Mouse (Mus musculus): ENCODE data around the gene Ttc39b. TPM values are rescaled to one million over a fixed set of nuclear protein-coding genes. Genes with fewer than 3 reads are reported as not detected.

Gene Ttc39b
- polyA plus RNA-seq, 1 experiment: 1.9 TPM

DNA sequence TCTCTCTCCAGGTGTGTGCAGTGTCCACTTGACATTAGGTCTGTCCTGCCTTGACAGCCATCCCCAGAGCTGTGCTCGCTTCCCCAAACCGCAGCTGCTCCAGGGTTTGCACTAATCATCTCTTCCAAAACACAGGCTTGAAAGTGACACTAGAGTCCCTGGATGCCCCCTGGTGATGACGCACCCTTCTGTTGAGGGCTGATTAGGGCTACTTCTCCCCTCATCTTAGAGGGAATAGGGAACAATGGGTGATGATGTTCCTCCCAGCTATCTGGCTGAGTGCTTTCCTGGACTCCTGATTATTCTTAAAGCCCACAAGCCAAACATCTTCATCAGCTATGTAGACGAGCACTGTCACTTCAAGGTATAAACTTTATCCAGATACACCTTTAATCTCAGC lies 64.4 kb downstream of the Ttc39b start:
- H3K36me3 ChIP-seq (ENCODE audit: control insufficient read depth, insufficient read depth, low read length): peaks cover 36% of the 10 kb centered on the region
- H3K27me3 ChIP-seq (ENCODE audit: control insufficient read depth, insufficient read depth, low read length): no peaks in the 10 kb centered on the region
- no peak for TF ChIP-seq POLR2A (IDR thresholded peaks at IDR 0.05; ENCODE audit: low read depth, low read length)
- no peak for TF ChIP-seq CTCF (IDR thresholded peaks at IDR 0.05; ENCODE audit: extremely low read depth, insufficient read length, insufficient replicate concordance, low read depth, low read length)
- H3K27ac ChIP-seq (ENCODE audit: insufficient read depth, low read depth, low read length): no peak overlapping the region
- no peaks in the 10 kb centered on the region for H3K4me1 ChIP-seq (ENCODE audit: control insufficient read depth, insufficient read depth, insufficient read length, low read length)
- no peak overlapping the region for H3K4me3 ChIP-seq (ENCODE audit: low read depth, low read length)
- 92% methylated on average over 4 of the region's 4 CpGs for WGBS

DNA sequence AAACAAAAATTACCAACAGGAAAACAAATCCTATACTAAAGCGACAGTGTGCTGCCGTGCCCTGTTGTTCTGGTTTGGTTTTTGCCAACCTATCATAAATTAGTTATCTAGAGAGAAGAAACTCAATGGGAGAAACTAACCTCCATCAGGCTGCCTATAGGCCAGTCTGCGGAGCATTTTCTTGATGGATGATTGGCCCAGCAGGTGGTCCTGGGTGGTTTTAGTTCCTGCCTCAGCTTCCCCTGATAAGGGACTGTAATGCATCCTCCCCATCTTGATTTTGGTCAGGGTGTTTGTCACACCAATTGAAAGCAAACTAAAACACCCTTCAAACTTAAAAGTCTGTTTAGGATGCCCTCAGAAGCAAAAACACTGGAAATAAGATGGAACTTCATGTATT lies 65.8 kb downstream of the Ttc39b start:
- 98% methylated on average over 3 of the region's 3 CpGs for WGBS
- peaks cover 35% of the 10 kb centered on the region for H3K36me3 ChIP-seq (ENCODE audit: control insufficient read depth, insufficient read depth, low read length)
- H3K27ac ChIP-seq (ENCODE audit: insufficient read depth, low read depth, low read length): no peak overlapping the region
- H3K27me3 ChIP-seq (ENCODE audit: control insufficient read depth, insufficient read depth, low read length): no peaks in the 10 kb centered on the region
- H3K4me1 ChIP-seq (ENCODE audit: control insufficient read depth, insufficient read depth, insufficient read length, low read length): no peaks in the 10 kb centered on the region
- H3K4me3 ChIP-seq (ENCODE audit: low read depth, low read length): no peak overlapping the region
- TF ChIP-seq CTCF (IDR thresholded peaks at IDR 0.05; ENCODE audit: extremely low read depth, insufficient read length, insufficient replicate concordance, low read depth, low read length) (no peak), POLR2A (IDR thresholded peaks at IDR 0.05; ENCODE audit: low read depth, low read length) (no peak)

DNA sequence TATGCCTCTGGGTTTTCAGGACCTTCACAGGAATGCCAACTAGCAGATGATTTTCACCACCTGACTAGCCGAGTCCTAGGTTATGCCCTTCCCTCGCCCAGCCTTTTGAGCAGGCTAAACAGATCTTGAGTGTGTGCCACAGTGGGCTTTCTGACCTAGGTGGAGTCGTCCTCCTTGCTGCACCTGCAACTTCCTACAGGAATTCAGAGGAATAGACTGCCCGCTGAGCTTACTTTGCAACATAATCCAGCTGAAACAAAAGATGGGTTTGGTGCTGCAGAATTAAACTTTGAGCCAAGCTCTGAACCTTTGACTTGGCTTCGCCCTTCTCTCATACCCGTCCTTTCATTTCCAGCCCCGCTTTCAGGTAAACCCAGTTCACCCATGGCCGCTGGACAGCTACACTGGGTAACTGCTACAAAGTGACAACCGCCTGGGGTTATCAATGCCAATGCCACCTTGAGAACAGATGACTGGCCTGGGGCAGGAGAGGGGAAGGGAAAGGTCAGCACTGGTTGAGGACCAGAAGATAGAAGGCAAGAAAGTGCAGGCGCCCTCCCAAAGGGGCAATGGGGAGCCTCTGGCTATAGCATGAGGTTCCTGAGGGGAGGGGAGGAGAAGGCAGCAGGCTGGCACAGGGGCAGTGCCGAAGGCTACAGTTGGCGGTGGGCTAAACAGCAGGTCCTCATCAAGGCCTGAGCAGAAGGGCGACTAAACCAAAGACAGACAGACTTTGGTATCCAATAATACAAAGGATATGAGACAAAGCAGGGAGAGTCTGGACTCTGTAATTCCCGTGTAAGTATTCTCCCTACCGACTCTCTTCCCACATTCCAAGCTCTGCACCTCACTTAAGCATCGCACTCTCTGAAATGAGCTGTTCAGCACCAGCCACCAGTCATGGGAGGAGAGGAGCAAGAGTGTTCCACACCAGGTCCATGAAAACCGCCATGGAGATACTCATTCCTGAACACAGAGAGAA lies 66.5 kb downstream of the Ttc39b start:
- no peak for TF ChIP-seq POLR2A (IDR thresholded peaks at IDR 0.05; ENCODE audit: low read depth, low read length)
- no peak for TF ChIP-seq CTCF (IDR thresholded peaks at IDR 0.05; ENCODE audit: extremely low read depth, insufficient read length, insufficient replicate concordance, low read depth, low read length)
- 85% methylated on average over 17 of the region's 17 CpGs for WGBS
- H3K27ac ChIP-seq (ENCODE audit: insufficient read depth, low read depth, low read length): no peak overlapping the region

GRCm38 (mm10) chr4:83256779-83257178 lies 67.3 kb downstream of the Ttc39b start:
- no peak overlapping the region for H3K4me3 ChIP-seq (ENCODE audit: low read depth, low read length)
- H3K27me3 ChIP-seq (ENCODE audit: control insufficient read depth, insufficient read depth, low read length): no peaks in the 10 kb centered on the region
- no peak overlapping the region for H3K27ac ChIP-seq (ENCODE audit: insufficient read depth, low read depth, low read length)
- 56% methylated on average over 11 of the region's 11 CpGs for WGBS
- TF ChIP-seq POLR2A (IDR thresholded peaks at IDR 0.05; ENCODE audit: low read depth, low read length): no peak
- no peak for TF ChIP-seq CTCF (IDR thresholded peaks at IDR 0.05; ENCODE audit: extremely low read depth, insufficient read length, insufficient replicate concordance, low read depth, low read length)
- H3K36me3 ChIP-seq (ENCODE audit: control insufficient read depth, insufficient read depth, low read length): peaks cover 32% of the 10 kb centered on the region
- H3K4me1 ChIP-seq (ENCODE audit: control insufficient read depth, insufficient read depth, insufficient read length, low read length): no peaks in the 10 kb centered on the region

More for the DNA sequence above, 66.5 kb downstream of the Ttc39b start:
- no peaks in the 10 kb centered on the region for H3K4me1 ChIP-seq (ENCODE audit: control insufficient read depth, insufficient read depth, insufficient read length, low read length)
- no peak overlapping the region for H3K4me3 ChIP-seq (ENCODE audit: low read depth, low read length)
- peaks cover 31% of the 10 kb centered on the region for H3K36me3 ChIP-seq (ENCODE audit: control insufficient read depth, insufficient read depth, low read length)
- H3K27me3 ChIP-seq (ENCODE audit: control insufficient read depth, insufficient read depth, low read length): no peaks in the 10 kb centered on the region

- Histone ChIP-seq H3K4me3 (ENCODE audit: low read depth, low read length) (no peak overlapping the region), H3K4me1 (ENCODE audit: control insufficient read depth, insufficient read depth, insufficient read length, low read length) (no peaks in the 10 kb centered on the region), H3K36me3 (ENCODE audit: control insufficient read depth, insufficient read depth, low read length) (peaks cover 22% of the 10 kb centered on the region), H3K27me3 (ENCODE audit: control insufficient read depth, insufficient read depth, low read length) (no peaks in the 10 kb centered on the region), H3K27ac (ENCODE audit: insufficient read depth, low read depth, low read length) (no peak overlapping the region)
- WGBS: 90% methylated on average over 10 of the region's 10 CpGs
- TF ChIP-seq POLR2A (IDR thresholded peaks at IDR 0.05; ENCODE audit: low read depth, low read length) (no peak), CTCF (IDR thresholded peaks at IDR 0.05; ENCODE audit: extremely low read depth, insufficient read length, insufficient replicate concordance, low read depth, low read length) (no peak)
These were observed 69.1 kb downstream of the Ttc39b start for GRCm38 (mm10) chr4:83254941-83255340.

DNA sequence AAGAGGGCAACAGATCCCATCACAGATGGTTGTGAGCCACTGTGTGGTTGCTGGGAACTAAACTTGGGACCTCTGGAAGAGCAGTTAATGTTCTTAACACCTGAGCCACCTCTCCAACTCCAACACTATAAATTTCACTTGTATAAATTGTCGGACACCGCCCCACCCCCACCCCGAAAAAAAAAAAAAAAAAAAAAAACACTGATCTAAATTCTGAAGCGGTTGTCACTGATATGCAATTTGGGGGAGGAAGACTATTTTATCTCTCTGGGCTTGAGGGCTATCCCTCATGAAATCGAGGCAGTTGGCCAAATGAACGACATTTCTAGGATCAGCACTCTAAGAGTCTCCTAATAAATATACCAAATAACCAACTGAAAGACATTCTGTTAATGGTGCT lies 70.4 kb downstream of the Ttc39b start:
- H3K4me3 ChIP-seq (ENCODE audit: low read depth, low read length): no peak overlapping the region
- 94% methylated on average over 6 of the region's 6 CpGs for WGBS
- TF ChIP-seq POLR2A (IDR thresholded peaks at IDR 0.05; ENCODE audit: low read depth, low read length) (no peak), CTCF (IDR thresholded peaks at IDR 0.05; ENCODE audit: extremely low read depth, insufficient read length, insufficient replicate concordance, low read depth, low read length) (no peak)

GRCm38 (mm10) chr4:83243706-83244105 lies 80.3 kb downstream of the Ttc39b start:
- Histone ChIP-seq H3K36me3 (ENCODE audit: control insufficient read depth, insufficient read depth, low read length) (peaks cover 46% of the 10 kb centered on the region), H3K27me3 (ENCODE audit: control insufficient read depth, insufficient read depth, low read length) (no peaks in the 10 kb centered on the region), H3K4me1 (ENCODE audit: control insufficient read depth, insufficient read depth, insufficient read length, low read length) (no peaks in the 10 kb centered on the region), H3K4me3 (ENCODE audit: low read depth, low read length) (no peak overlapping the region), H3K27ac (ENCODE audit: insufficient read depth, low read depth, low read length) (no peak overlapping the region)
- TF ChIP-seq CTCF (IDR thresholded peaks at IDR 0.05; ENCODE audit: extremely low read depth, insufficient read length, insufficient replicate concordance, low read depth, low read length) (no peak), POLR2A (IDR thresholded peaks at IDR 0.05; ENCODE audit: low read depth, low read length) (no peak)
- 91% methylated on average over 10 of the region's 10 CpGs for WGBS

More for the DNA sequence above, 70.4 kb downstream of the Ttc39b start:
- no peaks in the 10 kb centered on the region for H3K4me1 ChIP-seq (ENCODE audit: control insufficient read depth, insufficient read depth, insufficient read length, low read length)
- no peak overlapping the region for H3K27ac ChIP-seq (ENCODE audit: insufficient read depth, low read depth, low read length)
- H3K36me3 ChIP-seq (ENCODE audit: control insufficient read depth, insufficient read depth, low read length): peaks cover 13% of the 10 kb centered on the region
- no peaks in the 10 kb centered on the region for H3K27me3 ChIP-seq (ENCODE audit: control insufficient read depth, insufficient read depth, low read length)

Measured in small intestine, adult 2 months (tissue).